Mouse (Mus musculus) hindlimb bud, embryonic 11.5 days (tissue): ENCODE measurements at regions not wholly inside any gene's neighbourhood (a gene's known extent, or its start where the extent isn't known, plus 50 kb on each side); places are given as distances from the start of the nearest gene placed in this dataset.

Experiments used
- DNase-seq: peaks from one replicate; pipeline ENCODE4 v3.0.0-alpha.2; 2012; ENCODE audit warnings: low read depth, low spot score; ENCODE audit errors: extremely low spot score

DNA sequence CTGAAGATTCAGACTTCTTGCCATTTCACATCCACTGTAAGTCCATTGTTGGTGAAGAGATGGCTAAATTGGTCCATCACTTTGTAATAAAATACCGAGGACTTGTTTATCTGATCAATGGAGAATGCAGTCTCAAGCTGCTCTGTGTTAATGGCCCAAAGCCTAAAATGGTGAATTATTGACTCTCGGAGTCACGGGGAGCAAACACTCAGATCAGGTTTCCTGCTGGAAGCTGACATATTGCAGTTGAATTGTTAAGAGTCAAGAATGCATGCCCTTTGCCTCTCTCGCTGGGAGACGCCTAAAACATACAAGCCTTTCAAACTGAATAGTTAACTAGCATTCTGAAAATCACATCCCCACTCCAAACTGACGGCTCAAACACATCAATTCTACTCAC is 129.0 kb upstream of the Irx4 start:
- DNase-seq = no peak

DNA sequence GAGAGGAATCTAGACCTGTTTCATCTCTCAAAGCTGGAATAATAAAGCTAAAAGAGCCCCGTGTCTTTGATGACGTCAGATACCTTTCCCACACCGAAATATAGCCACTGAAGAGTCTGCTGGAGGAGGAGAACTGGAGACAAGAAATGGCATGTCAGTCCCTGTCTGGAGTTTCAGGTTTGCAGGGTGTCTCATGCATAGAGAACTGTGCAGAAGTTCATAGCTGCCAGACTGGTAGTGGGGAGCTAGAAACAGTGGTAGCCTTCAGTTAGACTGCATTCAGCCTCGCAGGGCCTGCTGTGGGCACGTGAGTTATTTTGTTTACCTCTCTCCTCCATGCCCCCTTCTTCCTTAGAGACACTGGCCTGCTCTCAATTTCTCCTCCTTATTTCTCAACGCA is 127.5 kb upstream of the Irx4 start:
- no peak for DNase-seq

DNA sequence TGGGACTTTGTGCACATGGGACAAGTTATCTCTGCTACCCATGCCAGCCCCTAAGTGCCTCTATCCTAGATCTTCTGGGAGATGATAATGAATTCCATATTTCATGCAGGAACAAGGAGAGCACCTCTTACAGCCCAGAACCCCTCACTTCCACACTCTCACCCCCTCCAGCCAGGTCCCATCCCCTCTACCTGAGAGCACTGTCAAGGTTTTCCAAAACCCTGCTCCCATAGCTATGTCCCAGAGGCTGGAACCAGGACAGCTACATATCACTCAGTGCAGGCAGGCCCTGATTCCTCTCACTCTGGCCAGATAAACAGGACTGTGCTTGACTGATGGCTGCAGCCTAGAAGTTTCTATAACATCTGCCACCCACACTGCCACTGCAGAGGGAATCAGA is 125.3 kb upstream of the Irx4 start:
- no peak for DNase-seq

GRCm38 (mm10) chr13:73141302-73141701 is 119.0 kb upstream of the Irx4 start:
- DNase-seq = no peak

GRCm38 (mm10) chr13:73158016-73158415 is 102.3 kb upstream of the Irx4 start:
- DNase-seq = no peak

DNA sequence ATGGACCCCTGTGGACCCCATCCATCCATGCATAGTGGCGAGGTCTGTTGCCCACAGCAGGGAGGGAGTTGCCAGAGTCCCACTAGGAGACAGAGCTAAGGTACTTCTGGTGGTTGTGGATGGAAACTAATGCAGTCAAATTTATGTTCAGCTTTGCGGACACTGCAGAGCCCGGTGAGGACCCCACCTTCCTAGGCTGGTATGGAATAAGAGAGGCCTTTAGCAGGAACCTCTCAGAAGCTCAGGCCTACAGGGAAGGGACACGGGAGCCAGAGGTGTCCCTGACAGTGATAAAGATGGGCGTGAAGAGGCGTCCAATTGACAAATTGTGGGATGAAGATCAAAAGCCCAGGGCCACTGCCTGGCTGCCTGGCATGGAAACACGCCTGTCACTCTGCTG is 100.8 kb upstream of the Irx4 start:
- no peak for DNase-seq

- DNase-seq = no peak
These were observed 100.4 kb upstream of the Irx4 start for GRCm38 (mm10) chr13:73159865-73160264.

DNA sequence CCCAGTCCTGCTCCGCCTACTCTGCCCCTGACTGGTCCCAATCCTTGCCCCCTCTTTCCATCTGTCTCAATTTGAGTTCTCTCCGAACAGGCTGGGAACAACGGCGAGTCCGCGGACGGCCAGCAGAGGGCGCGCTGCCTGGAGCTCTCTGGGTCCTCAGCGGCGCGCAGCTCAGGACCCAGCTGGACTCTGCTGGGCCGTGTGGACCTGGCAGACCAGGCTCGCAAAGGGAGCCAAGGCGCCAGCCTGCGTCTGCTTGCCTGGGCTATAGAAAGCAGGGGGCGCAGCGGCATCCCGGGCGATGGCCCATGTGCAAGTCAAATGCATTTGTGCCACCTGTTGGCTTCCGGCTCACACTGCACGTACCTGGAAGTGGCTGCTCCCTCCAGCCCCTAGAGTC is 100.0 kb upstream of the Irx4 start:
- DNase-seq = peak; percentile 41

DNA sequence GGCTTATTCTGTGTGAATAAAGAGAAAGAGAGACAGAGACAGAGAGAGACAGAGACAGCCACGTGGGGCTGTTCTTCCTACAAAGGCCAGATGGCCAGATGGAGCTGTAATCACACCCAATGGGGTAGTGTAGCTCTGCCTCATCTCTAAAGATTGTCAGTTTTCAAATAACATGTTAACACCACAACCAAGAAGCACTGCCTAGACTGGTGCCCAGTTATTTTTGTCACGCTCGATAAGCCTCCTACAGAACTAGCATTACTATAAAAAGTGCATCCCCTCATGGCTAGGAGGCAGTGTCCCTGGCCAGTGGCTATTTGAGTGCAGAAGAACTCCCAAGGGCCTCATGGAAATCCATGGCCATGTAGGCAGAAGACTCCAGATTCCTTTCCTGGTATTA is 90.0 kb upstream of the Irx4 start:
- no peak for DNase-seq

GRCm38 (mm10) chr13:73207931-73208448 is 52.3 kb upstream of the Irx4 start:
- DNase-seq = no peak
